Mouse (Mus musculus) monocyte, adult 5-6 weeks (primary cell): ENCODE data around the gene Reep6. TPM values are rescaled to one million over a fixed set of nuclear protein-coding genes. Genes with fewer than 3 reads are reported as not detected.

Source experiments
- ATAC-seq: fragments of 153-309, 156-312 bp; replicated peaks from 2 replicates; pipeline ENCODE4 v1.8.0; 2017; ENCODE audit warnings: mild to moderate bottlenecking; ENCODE audit not compliant: low TSS enrichment, insufficient number of reproducible peaks, severe bottlenecking, poor library complexity, low FRiP score
- total RNA-seq: library from RNA; stranded (forward); fragments of 200-1000, 200-491, 200-594 nt; gene quantifications from 3 replicates; pipeline ENCODE4 v1.2.3, GENCODE M21; 2017

Reep6 gene
- not detected in 3 replicates for total RNA-seq

DNA sequence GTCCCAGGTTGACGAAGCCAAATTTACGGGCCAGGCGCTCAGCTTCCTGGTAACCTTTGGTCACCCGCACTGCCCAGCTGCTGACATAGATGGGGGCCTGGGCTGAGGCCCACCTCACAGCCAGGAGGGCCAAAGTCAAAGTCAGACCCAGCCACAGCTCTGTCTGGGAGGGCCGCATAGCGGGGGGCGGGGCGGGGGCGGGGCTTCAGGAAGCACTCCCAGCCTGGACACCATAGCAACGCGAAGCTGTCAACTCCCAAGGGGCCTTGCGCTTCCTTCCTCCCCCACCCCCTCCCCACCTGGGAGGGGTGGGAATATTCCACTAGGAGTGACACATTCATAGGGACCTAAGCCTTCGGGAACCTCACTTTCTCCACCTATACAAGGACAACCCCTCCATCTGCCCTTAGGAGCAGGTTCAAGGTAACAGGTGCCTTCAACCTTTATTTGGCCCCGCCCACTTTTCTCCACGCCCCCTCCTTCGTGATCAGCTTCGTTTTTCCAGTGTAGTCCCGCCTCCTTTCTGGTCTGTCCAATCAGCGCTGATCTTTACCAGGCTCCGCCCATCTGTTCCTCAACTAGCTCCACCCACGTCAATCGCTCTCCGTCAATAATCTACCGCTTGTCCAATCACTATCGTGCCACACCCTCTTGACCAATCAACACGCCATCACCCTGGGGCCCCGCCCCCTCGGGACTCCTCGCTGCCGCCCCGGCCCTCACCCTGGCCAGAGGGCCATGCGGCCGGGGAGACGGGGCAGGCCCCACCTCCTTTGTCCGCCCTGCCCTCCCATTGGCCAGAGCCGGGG lies at the start of gene Reep6, which contains the start of gene Pcsk4:
Gene Reep6, plus strand, starts transcription at position 681 of the 809 bp plus-strand sequence.
Gene Pcsk4, minus strand, starts transcription at position 226 of the 809 bp plus-strand sequence.
- ATAC-seq: peak; percentile 90

DNA sequence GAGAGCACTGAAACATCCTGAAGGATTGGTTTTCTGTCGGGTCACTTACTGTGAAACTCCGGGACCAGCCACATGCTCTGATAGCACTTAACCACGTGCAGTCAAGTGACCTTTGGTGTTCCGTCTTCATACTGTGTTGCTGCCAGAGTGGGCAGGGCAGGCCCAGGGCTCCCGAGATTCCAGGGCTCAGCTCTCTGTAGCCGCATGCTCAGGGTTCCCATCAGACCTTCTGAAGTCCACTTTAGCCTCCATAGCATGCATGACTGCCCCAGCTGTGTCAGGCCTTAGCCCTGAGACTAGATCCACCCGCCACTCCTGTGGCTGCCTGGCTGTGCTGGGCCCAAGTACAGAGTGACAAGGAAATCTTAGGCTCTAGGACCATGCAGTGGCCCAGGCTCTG lies 48.4 kb upstream of the Reep6 start:
- no peak for ATAC-seq

DNA sequence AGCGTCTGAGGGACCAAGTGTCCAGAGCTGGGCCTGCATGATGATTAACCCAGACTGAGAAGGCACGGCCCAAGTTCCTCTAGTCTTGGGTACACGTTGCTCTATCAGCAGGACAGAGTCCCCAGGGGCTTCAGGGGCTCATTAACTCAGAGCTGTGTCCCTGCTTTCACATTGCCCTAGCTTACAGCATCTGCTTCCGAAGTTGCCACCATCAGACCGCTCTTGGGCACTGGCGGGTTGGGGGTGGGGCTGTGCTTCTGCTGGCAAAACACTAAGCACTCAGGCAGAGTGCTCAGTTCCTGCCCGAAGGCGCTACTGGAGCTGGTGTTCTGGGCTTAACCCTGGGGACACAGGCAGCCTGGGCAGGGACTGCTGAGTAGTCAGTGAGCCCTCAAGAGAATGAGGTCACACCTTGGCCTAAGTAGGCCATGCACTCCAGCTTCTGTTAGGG lies 47.8 kb upstream of the Reep6 start:
- ATAC-seq: no peak

DNA sequence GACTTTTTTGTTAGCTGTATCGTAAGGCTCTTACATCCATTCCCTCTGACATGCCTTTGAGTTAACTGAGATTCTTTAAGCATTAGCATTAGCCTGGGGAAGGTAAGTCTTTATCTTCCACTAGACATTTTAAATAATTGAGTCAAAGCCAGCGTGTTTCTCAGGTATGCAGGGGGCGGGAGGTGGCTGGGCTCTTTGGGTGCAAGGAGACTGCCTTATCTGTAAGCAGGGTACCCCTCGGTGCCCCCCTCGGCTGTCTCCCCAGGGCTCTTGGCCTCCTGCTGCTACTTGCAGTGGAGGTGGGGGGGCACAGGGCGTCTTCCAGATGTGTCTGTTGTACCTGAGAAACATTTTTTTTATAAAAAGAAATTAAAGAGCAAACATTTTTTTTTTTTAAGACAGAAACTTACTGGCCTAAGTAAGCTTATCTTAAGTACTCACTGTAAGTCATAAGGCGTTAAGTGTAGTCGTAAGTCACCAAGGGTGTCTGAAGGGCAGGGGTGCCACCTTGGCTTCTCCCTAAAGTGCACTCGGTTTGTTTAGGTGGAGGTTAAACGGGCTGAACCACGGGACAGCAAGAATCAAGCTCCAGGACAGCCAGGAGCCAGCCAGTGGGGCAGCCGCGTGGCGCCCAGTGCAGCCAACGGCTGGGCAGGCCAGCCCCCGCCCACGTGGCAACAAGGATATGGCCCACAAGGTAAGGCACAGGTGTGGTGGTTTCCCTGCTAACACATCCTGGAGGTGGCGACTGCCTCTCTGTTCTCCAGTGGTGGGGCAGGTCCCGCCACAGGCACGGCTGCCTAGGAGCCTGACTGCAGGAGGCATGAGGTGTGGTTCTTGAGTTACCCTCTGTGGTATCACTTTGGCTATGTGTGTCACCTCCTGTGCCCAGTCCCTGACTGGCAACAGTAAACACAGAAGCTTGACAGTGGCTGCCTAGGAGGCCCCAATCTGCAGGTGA lies 47.0 kb upstream of the Reep6 start:
- no peak for ATAC-seq

DNA sequence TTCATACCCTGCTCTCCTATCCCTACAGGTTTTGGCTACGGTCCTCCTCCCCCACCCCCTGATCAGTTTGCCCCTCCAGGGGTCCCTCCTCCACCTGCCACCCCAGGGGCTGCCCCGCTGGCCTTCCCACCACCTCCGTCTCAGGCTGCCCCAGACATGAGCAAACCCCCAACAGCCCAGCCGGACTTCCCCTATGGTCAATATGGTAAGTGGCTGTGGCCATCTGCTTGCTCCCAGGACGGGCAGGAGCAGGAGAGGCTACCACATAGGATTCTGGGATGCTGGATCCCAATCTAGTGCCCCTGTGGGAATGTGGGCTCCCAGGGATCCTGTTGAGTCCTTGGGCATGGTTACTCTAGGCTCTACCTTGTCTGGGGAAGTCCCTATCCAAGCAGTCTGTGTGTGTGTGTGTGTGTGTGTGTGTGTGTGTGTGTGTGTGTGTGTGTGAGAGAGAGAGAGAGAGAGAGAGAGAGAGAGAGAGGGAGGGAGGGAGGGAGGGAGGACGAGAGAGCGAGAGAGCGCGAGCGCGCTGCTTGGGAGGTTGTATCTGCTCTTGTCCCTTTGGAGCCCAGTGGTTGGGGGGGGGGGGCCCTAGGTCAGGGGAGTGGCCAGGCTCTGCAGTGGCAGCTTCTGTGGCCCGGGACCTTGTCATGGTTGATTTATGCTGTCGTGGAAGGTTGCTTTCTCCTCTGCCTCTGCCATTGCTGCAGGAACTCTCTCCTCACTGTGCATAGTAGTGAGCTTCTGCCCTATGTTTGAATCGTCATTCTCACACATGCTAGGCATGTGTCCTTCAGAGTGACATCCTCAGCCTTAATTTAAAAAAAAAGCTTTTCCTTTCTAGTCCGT lies 44.3 kb upstream of the Reep6 start:
- ATAC-seq: no peak

DNA sequence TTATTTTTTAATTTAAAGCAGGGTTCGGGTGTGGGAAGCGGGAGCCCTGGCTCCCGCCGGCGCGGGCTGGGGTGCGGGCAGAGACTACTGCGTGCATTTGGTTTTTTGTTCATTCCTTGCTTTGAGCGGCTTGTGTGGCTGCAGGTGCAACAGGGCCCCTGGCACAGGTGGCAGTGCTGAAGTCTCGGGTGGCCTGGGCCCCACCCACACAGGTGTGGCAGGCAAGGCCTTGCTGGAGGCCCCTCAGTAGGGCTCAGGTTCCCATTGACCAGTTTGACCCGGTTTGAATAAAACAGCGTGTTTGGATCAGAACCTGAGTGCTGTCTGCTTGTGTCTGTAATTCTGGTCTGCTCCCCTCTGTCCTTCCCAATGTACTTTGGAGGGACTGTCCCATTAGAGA lies 41.7 kb upstream of the Reep6 start:
- ATAC-seq: no peak

DNA sequence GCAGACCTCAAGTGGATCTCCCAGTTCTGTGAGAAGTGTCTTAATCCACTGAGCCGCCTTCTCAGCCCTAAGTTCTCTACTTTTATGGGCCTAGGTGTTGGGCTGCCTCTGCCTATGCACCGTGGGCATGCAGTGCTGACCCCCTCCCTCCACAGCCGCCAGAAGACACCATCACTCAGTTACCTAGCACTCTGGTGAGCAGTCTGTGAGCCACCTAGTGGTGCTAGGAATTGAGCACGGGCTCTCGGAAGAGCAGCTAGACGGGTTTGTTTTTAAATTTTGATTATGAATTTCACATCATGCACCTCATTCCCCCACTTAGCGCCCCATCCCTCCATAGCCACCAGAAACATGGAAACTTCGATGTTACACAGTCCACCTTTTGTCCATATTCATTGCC lies 41.1 kb upstream of the Reep6 start:
- no peak for ATAC-seq

DNA sequence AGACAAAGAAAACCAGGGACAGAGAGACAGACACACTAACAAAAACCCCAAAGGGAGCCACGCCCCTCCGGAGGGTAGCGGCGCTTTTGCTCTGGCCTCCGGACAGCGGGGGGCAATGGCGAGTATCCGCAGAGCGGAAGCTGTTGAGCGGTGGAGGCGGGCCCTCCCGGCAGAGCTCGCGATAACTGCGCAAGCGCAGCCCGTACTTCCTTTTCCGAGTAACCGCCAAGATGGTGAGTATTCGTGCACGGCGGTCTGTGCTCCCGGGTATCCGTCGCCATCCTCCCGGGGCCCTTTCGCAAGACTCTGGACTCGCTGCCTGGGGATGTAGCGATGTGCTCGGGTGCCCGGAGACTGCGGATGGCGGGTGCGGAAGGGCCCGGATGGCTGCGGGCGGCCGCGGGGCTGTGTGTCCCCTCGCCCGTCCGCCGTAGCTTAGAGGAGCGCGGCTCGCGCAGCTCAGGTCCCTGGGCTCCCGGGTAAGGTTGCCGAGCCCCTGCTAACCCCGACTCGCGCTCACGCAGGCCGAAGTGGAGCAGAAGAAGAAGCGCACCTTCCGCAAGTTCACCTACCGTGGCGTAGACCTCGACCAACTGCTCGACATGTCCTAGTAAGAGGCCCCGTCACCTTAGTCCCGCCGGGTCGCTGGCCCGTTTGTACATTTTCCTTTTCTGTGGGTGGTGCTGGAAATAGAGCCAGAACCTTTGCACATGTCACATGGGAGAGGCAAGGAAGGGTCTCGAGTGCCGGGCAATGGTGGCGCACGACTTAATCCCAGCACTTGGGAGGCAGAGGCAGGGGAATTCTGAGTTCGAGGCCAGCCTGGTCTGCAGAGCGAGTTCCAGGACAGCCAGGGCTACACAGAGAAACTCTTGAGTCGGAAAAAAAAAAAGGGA lies 37.3 kb upstream of the Reep6 start, which contains the start of gene Rps15:
Gene Rps15, plus strand, starts transcription at position 203 of the 896 bp plus-strand sequence.
- peak; percentile 91 for ATAC-seq

DNA sequence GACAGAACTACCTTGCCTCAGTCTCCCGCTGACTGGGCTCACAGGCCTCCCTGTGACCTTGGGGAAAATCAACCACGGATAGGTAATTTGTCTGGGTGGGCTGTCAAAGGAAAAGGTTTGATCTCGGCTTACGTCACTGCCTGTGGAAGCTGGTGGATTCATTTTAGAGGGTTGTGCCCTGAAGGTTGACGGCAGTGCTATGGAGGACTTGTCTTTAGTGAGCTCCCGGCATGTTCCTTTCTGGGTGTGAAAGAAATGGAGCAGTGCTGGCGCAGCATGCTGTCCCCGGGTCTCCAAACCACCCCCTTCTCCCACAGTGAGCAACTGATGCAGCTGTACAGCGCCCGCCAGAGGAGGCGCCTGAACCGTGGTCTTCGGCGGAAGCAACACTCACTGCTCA lies 36.4 kb upstream of the Reep6 start:
- ATAC-seq: no peak

DNA sequence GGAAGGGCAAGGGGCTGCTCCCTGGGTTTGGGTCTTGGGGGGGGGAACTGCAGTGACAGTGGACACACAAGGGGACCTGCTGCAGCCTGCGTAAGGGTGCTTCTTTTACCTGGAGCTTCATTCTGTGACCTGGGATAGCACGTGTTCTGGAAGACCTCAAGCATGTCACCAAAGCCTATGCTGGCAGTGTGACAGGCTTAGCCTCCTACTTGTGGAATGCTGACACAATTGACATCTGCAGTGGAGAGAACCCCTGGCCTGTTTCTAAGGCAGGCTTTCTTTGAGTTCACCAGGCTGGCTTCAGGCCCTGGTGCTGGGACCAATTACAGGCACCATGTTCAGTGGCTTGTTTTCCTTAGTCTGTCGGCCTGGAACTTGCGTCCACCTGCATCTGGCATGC lies 35.4 kb upstream of the Reep6 start:
- ATAC-seq: no peak

DNA sequence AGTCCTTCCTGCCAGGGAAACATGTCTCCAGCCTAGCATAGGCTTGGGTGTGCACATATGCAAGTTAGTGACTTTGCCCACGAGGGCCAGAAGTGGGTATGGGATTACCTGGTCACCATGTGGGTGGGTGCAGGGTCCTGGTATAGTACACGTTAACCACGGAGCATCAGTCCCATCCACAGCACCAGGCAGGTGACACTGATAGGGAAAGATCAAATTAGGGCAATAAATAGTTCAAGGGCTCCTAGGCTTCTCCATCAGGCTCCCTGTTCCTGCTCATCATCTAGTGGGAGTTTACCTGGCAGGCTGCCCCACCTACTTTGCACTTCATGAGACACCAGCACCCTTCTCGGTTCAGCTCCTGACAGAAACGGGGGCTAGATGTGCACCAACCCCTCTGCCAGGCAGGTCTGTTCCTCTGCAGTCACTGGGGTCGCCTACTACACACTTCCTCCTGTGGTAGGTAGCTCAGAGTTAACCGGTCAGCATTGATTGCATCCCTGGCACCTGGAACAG lies 34.9 kb upstream of the Reep6 start:
- no peak for ATAC-seq

DNA sequence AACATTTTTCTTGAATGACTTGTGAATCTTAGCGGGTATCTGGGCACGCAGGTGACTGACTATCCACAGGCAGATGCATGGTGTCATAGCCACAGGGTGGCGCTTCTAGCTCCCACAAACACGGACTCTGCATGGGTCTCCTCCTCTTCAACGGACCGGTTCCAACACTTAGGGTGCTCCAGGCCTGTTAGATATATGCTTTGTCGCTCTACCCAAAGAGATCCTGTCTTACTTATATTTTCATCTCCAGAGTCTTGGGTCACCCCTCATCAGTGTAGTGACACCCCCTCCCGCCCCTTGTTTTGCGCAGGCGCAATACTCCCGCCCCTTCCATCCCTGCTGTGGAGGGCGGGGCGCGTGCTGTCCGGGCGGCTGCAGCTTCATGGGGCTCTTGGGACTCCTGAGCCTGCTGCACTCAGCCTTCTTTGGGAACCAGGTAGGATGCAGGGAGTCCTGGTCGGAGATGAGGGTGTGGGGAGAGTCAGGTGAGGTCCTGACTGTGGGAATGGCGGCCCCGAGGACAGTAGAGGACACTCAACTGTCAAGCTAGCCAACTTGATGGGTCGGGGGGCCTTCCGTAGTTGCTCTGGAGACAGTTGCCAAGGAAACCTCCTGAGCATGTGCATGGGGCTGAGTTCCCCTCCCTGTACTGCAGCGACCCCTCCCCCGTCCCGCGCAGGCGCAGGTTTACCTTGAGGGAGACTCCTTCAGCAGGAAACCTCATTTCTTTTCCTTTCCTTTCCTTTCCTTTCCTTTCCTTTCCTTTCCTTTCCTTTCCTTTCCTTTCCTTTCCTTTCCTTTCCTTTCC lies 33.9 kb upstream of the Reep6 start, which contains the start of gene Apc2:
Gene Apc2, plus strand, starts transcription at position 360 of the 808 bp plus-strand sequence.
- peak; percentile 29; the same call in 1 of the 2 replicates for ATAC-seq

DNA sequence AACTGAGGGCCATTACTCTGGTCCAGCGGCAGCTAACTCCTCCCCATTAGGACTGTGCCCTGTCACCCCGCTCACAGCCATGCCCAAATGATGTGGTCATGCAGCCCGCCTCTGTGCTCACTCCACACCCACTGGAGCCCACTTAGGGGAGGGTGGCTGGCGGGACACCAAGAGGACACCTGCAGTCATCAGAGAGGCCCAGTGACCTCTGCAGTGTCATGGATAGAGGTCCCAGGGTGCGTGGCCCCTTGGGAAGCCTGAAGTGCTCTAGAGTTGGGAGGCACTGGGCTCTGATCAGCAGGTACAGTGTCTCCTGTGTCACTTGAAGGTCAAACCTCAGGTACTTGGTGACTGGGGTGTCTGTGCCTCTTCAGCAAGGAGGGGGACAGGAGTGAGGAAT lies 32.9 kb upstream of the Reep6 start:
- ATAC-seq: no peak

DNA sequence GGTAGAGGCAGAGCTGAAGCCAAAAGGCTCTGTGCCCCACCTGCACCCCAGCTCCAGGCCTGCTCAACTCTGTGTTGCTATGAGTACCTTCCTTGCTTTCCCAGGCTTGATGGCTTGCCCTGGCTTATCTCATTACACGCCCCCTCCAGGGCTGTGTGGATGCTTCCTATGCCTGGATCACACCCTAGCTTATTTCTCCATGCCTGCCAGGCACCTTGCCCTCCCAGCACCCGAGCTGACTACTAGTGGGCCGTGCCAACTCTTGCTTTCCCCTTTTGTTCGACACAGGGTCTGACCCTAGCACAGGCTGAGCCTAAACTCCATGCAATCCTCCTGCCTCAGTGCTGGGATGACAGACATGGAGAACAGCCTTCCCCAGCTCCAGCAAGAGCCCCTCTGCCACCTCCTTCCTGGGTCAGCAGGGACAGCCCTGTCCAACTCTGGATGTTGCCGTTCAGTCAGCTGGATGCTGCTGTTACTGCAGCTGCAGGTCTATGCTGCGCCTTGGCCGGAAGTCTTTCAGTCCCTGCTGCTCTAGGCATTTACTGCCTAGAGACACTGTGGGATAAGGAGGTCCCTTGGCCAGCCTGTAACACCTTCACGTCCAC lies 32.1 kb upstream of the Reep6 start:
- ATAC-seq: no peak

DNA sequence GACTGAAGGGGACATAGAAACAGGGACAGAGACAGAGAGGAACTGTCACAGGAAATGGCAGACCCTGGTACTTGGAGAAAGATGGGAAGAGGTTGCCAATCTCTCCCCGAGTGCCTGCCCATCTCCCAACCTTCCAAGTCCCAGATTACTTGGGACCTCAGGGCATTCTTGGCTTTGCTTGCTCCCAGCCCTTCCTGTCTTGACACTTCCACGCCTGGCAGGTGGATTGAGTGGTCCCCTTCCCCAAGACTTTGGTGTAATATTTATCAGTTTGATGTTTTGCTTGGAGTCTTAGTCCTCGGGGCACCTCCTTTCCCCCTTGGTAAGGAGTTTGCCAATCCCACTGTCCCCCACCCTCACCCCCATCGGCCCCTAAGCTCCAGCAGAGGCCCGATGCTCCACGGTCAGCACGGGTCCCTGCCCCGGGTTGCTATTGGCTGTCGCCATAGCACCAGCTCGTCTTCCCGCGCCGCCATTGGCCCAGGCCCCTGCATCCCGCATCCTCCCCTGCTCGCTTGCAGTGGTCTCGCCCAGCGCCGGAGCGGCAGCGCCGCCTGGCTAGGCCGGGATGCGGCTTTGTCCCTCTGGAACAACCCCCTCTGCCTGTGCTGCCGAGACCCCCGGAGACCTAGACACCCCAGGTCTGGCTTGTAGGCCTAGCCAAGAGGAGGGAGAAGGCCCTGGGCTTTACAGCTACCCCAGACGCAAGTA lies 31.0 kb upstream of the Reep6 start:
- no peak for ATAC-seq

DNA sequence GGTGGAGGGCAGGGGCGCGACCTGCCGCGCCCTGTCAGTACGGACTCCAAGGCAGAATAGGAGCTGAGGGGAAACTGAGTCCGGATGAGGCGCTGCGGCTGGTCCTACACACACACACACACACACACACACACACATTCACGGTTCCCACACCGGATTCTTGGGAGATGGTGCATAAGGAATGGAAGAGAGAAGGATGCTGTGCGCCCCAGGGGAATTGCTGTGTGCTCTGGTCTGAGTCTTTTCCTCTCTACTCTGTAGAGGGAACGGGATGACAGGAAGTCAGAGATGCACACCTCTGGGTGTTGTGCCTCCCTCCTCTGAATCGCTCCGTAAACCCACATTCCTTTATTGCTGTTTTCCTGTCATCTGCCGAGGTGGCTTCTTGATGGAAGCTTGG lies 30.5 kb upstream of the Reep6 start:
- ATAC-seq: no peak
